Mouse (Mus musculus): ENCODE data around the gene Ppp3ca.

DNA sequence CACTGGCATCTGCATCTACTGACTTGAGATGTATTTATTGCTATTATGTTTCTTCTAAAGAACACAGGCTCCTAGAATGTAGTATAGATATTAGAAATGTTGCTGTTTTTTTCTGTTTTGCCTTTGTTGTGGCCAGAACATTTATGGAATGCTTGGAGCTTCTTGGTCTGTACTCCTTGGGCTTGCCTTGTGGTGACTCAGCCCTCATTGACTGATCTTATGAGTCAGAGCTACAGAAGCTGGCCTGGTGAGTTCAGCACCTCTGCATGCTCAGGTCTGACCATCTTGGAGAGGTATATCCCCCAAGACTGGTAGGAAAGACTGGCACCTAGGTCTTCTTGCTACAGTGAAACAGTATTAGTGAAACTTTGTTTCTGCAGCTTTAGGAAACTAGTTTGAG, 52.6 kb downstream of the Ppp3ca start:
- no peak for TF ChIP-seq POLR2A (IDR thresholded peaks at IDR 0.05; ENCODE audit: insufficient read depth, low read length)
- TF ChIP-seq CTCF (IDR thresholded peaks at IDR 0.05; ENCODE audit: low read depth, low read length), result no peak

Measured in ES-Bruce4 (cell line).